Mouse (Mus musculus): ENCODE results near the gene Olfr686.

DNA sequence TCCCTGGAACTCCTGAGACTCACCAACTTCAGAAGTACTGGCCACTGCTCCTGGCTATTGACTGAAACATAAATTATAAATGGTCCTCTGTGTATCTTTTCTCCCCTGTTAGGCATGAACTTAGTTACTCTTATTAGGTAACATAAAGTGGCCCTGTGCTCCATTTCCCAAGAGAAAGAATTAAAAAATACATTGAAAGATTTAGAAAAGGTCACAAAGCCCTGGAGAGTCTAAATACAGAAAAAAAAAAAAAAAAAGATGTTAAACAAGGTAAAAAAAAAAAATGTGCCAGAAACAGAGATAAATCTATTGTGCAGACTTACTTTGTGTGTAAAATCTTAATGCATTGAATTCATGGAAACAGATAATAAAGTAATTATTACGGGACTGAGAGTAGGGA, 43.7 kb downstream of the Olfr686 start, which contains the start of gene Olfr684:
- no peak for TF ChIP-seq CTCF (IDR thresholded peaks at IDR 0.05; ENCODE audit: low read depth)
- TF ChIP-seq EP300 (optimal IDR thresholded peaks at IDR 0.05): no peak

All from stomach, postnatal 0 days (tissue).